Mouse (Mus musculus): ENCODE measurements around the gene Fbn1.

GRCm38 (mm10) chr2:125494831-125495812 lies 12.7 kb downstream of the Fbn1 start:
- TF ChIP-seq CTCF (IDR thresholded peaks at IDR 0.05; ENCODE audit: low read depth, low read length) (no peak), POLR2A (IDR thresholded peaks at IDR 0.05; ENCODE audit: borderline replicate concordance, low read depth, low read length) (no peak)

Data from bone marrow macrophage, adult 2 months (primary cell).